ENCODE assay signal across 11 mouse cellular contexts in the genomic region with DNA sequence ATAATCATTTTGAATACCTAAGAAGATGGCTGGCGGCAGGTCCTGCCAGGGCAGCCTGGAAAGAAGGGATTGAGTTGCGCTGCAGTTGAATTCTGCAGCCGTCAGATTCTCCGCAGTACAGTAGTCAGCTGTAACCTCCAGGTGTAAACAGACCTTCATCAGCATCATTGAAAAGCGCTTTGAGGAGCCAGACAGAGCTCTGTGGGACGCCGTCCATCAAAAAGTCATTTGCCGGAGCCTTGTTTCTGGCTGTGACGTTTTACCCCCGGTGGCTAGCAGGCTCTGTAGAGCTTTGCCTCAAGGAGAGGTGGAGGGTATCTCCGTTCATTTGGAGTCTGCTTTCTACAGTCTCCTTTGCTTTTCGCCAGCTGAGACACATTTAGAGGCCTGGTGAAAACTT. TPM values are rescaled to one million over a fixed set of nuclear protein-coding genes. Genes with fewer than 3 reads are reported as not detected.
DNase-seq lines count a peak whose midpoint lies in the region; ATAC-seq and TF ChIP-seq lines count a peak whose summit lies in the region.
"Had no signal": no experiment of that assay in that cellular context is flagged by ENCODE, and none has a peak within 500 bp of the region (broad histone marks: within the 10 kb centered on the region; RNA-seq: fewer than 3 reads in every experiment).

No protein-coding gene starts in this region.

- peak overlapping the region; percentile 25; the same call in 1 of the 2 replicates for H3K4me2 ChIP-seq in forebrain, embryonic 14.5 days (ENCODE audit: low read length)
- 0 out of 2 replicates have a peak overlapping the region, but pooled peaks have one; percentile 12 for H3K4me2 ChIP-seq in limb, embryonic 13.5 days (replicated peaks)
- H3K4me2 ChIP-seq in neural tube, embryonic 15.5 days = peak overlapping the region; percentile 9; the same call in 1 of the 2 replicates

- peaks cover 29% of the 10 kb centered on the region for H3K4me1 ChIP-seq in forebrain, embryonic 14.5 days (ENCODE audit: control insufficient read depth, insufficient read depth, low read length)
- peaks cover 57% of the 10 kb centered on the region for H3K4me1 ChIP-seq in limb, embryonic 13.5 days
- H3K4me1 ChIP-seq in neural tube, embryonic 15.5 days = peaks cover 37% of the 10 kb centered on the region

- no peaks in the 10 kb centered on the region for H3K27me3 ChIP-seq in forebrain, embryonic 14.5 days (replicated peaks; ENCODE audit: control insufficient read depth, insufficient read depth, low read length)
- H3K27me3 ChIP-seq in limb, embryonic 13.5 days = peaks cover 8% of the 10 kb centered on the region; the same call in 1 of the 2 replicates
- peaks cover 3% of the 10 kb centered on the region; the same call in 1 of the 2 replicates for H3K27me3 ChIP-seq in neural tube, embryonic 15.5 days (replicated peaks)
- H3K27me3 ChIP-seq: CH12.LX had no signal

- H3K9me3 ChIP-seq in forebrain, embryonic 14.5 days (replicated peaks; ENCODE audit: control insufficient read depth, low read length) = no peaks in the 10 kb centered on the region
- no peaks in the 10 kb centered on the region for H3K9me3 ChIP-seq in limb, embryonic 13.5 days
- H3K9me3 ChIP-seq in neural tube, embryonic 15.5 days (replicated peaks) = no peaks in the 10 kb centered on the region

- H3K4me3 ChIP-seq in layer of hippocampus, adult 2 months = no peak overlapping the region
- no peak overlapping the region for H3K4me3 ChIP-seq in forebrain, embryonic 14.5 days (ENCODE audit: low read depth, low read length)
- H3K4me3 ChIP-seq in limb, embryonic 13.5 days = no peak overlapping the region
- no peak overlapping the region for H3K4me3 ChIP-seq in neural tube, embryonic 15.5 days (replicated peaks)

- H3K36me3 ChIP-seq in forebrain, embryonic 14.5 days (ENCODE audit: control insufficient read depth, insufficient read depth, low read length) = no peaks in the 10 kb centered on the region
- peaks cover 12% of the 10 kb centered on the region for H3K36me3 ChIP-seq in limb, embryonic 13.5 days
- H3K36me3 ChIP-seq in neural tube, embryonic 15.5 days = no peaks in the 10 kb centered on the region

- ATAC-seq in forebrain, embryonic 14.5 days = no peak
- no peak for ATAC-seq in limb, embryonic 13.5 days (ENCODE audit: low FRiP score, low read depth)
- ATAC-seq in neural tube, embryonic 15.5 days (ENCODE audit: low FRiP score) = no peak
- ATAC-seq in megakaryocyte-erythroid progenitor cell, adult 5-6 weeks (replicated peaks; ENCODE audit: low FRiP score, low TSS enrichment, poor library complexity, severe bottlenecking) = no peak
- ATAC-seq: intestine, embryonic 16.5 days had no signal

- no peak for TF ChIP-seq CTCF in layer of hippocampus, adult 2 months (conservative IDR thresholded peaks at IDR 0.05)

- WGBS in forebrain, embryonic 14.5 days = 17% methylated on average over 12 of the region's 12 CpGs
- 19% methylated on average over 12 of the region's 12 CpGs for WGBS in limb, embryonic 13.5 days
- WGBS in neural tube, embryonic 15.5 days = 19% methylated on average over 12 of the region's 12 CpGs

- DNase-seq in layer of hippocampus, adult 2 months (ENCODE audit: low spot score in 2 of 2) = no peak
- no peak for DNase-seq in layer of hippocampus, postnatal 25 days (ENCODE audit: extremely low spot score in 1 of 2, low spot score in 1 of 2)
- peak; percentile 35 for DNase-seq in forebrain, embryonic 14.5 days (ENCODE audit: low spot score)
- no peak for DNase-seq in ovary, postnatal 10 days (ENCODE audit: low spot score)
- DNase-seq: cerebellum, adult 8-10 months; lung, adult 18-20 months had no signal

- peak overlapping the region; percentile 86 for H3K27ac ChIP-seq in layer of hippocampus, adult 2 months
- no peak overlapping the region for H3K27ac ChIP-seq in forebrain, embryonic 14.5 days (ENCODE audit: low read depth, low read length)
- H3K27ac ChIP-seq in limb, embryonic 13.5 days = peak overlapping the region; percentile 34; the same call in 1 of the 2 replicates
- no peak overlapping the region for H3K27ac ChIP-seq in neural tube, embryonic 15.5 days (replicated peaks)

- H3K9ac ChIP-seq in forebrain, embryonic 14.5 days (ENCODE audit: low read length) = no peak overlapping the region; the same call in 1 of the 2 replicates
- H3K9ac ChIP-seq in limb, embryonic 13.5 days = no peak overlapping the region
- H3K9ac ChIP-seq in neural tube, embryonic 15.5 days (replicated peaks) = no peak overlapping the region

RNA-seq across cellular contexts. Expression of a gene that starts 36.6 kb away (rescaled TPM):
- total RNA-seq in layer of hippocampus, adult 2 months (2021) = 100 to 1,000 TPM; 118 to 124 TPM
- total RNA-seq in layer of hippocampus, postnatal 25 days (2021) = 100 to 1,000 TPM in 1 of 2 experiments, 10 to 100 TPM in 1; 93.6 to 107 TPM
- 4.9 and 5.9 TPM in 2 replicates for polyA plus RNA-seq in forebrain, embryonic 14.5 days (2014; fragmentation: Nextera tagmentation; extraction: Ambion mirVana)
- polyA plus RNA-seq in limb, embryonic 13.5 days (2015; fragmentation: Nextera tagmentation; extraction: Ambion mirVana) = 42.1 and 45.2 TPM in 2 replicates
- 8.5 and 11.7 TPM in 2 replicates for polyA plus RNA-seq in neural tube, embryonic 15.5 days (2015; fragmentation: Nextera tagmentation; extraction: Ambion mirVana)
- total RNA-seq in megakaryocyte-erythroid progenitor cell, adult 5-6 weeks (2014; fragmentation: Nextera tagmentation) = 4.5 and 7.9 TPM in 2 replicates
- 3.5 and 4.6 TPM in 2 replicates for total RNA-seq in megakaryocyte-erythroid progenitor cell, adult 5-6 weeks (2017)

Comparison
In these comparisons a context has a peak if more than half of its experiments do, and no peak if none do; other contexts are left out.
1. H3K27ac ChIP-seq: peak in layer of hippocampus, adult 2 months (single experiment) and limb, embryonic 13.5 days (single experiment); none in forebrain, embryonic 14.5 days (single experiment) and neural tube, embryonic 15.5 days (single experiment).
2. RNA of a gene that starts 36.6 kb away (total RNA-seq): 118 to 124 TPM in layer of hippocampus, adult 2 months and 93.6 to 107 TPM in layer of hippocampus, postnatal 25 days; 3.5 to 7.9 TPM in megakaryocyte-erythroid progenitor cell, adult 5-6 weeks; every median in the first group is over 10 times any median in the second.
3. Peak in every context shown above with its lines, with median percentiles within 50 percentile points of each other: H3K4me2 ChIP-seq.